Mouse (Mus musculus): ENCODE results near the gene Chaf1b. TPM values are rescaled to one million over a fixed set of nuclear protein-coding genes. Genes with fewer than 3 reads are reported as not detected.

Gene Chaf1b
- polyA plus RNA-seq, 1 experiment from 2014 or later = 70.3 TPM

- no peaks in the 10 kb centered on the region for H3K9me3 ChIP-seq (ENCODE audit: low read length)
- no peak overlapping the region for H3K27ac ChIP-seq (ENCODE audit: low read length)
- H3K27me3 ChIP-seq (ENCODE audit: insufficient read depth, low read length) = no peaks in the 10 kb centered on the region
- peaks cover 16% of the 10 kb centered on the region; the same call in 1 of the 2 replicates for H3K4me1 ChIP-seq (ENCODE audit: insufficient read depth, low read length)
- WGBS = 47% methylated on average over 5 of the region's 5 CpGs
- peaks cover 12% of the 10 kb centered on the region for H3K36me3 ChIP-seq (ENCODE audit: insufficient read depth, low read length)
- H3K9ac ChIP-seq (replicated peaks; ENCODE audit: low read length) = peak overlapping the region; percentile 75
- H3K4me2 ChIP-seq (replicated peaks; ENCODE audit: low read depth, low read length) = peak overlapping the region; percentile 93
- H3K4me3 ChIP-seq (ENCODE audit: low read length) = peak overlapping the region; percentile 83
- no peak for ATAC-seq (ENCODE audit: low FRiP score, low TSS enrichment)
Observed at GRCm38 (mm10) chr16:93884722-93885113, 1.0 kb downstream of the Chaf1b start.

GRCm38 (mm10) chr16:93888481-93888880, 4.8 kb downstream of the Chaf1b start:
- ATAC-seq (ENCODE audit: low FRiP score, low TSS enrichment) = no peak
- H3K36me3 ChIP-seq (ENCODE audit: insufficient read depth, low read length) = peaks cover 47% of the 10 kb centered on the region
- no peak overlapping the region for H3K4me2 ChIP-seq (replicated peaks; ENCODE audit: low read depth, low read length)
- whole genome bisulfite sequencing = 88% methylated on average over 6 of the region's 6 CpGs
- H3K4me3 ChIP-seq (ENCODE audit: low read length) = no peak overlapping the region
- no peaks in the 10 kb centered on the region for H3K27me3 ChIP-seq (ENCODE audit: insufficient read depth, low read length)
- peaks cover 16% of the 10 kb centered on the region; the same call in 1 of the 2 replicates for H3K4me1 ChIP-seq (ENCODE audit: insufficient read depth, low read length)
- no peak overlapping the region for H3K9ac ChIP-seq (replicated peaks; ENCODE audit: low read length)
- H3K9me3 ChIP-seq (ENCODE audit: low read length) = no peaks in the 10 kb centered on the region
- no peak overlapping the region for H3K27ac ChIP-seq (ENCODE audit: low read length)

- no peak for ATAC-seq (ENCODE audit: low FRiP score, low TSS enrichment)
- Histone ChIP-seq H3K9ac (replicated peaks; ENCODE audit: low read length) (no peak overlapping the region), H3K4me3 (ENCODE audit: low read length) (no peak overlapping the region), H3K36me3 (ENCODE audit: insufficient read depth, low read length) (peaks cover 51% of the 10 kb centered on the region), H3K4me1 (ENCODE audit: insufficient read depth, low read length) (0 out of 2 replicates have a peak, but pooled peaks cover 3% of the 10 kb centered on the region), H3K27me3 (ENCODE audit: insufficient read depth, low read length) (no peaks in the 10 kb centered on the region), H3K9me3 (ENCODE audit: low read length) (no peaks in the 10 kb centered on the region), H3K27ac (ENCODE audit: low read length) (no peak overlapping the region), H3K4me2 (replicated peaks; ENCODE audit: low read depth, low read length) (no peak overlapping the region)
- 81% methylated on average over 12 of the region's 12 CpGs for WGBS
Observed at GRCm38 (mm10) chr16:93890948-93891604, 7.4 kb downstream of the Chaf1b start.

- 91% methylated on average over 5 of the region's 5 CpGs for WGBS
- peaks cover 51% of the 10 kb centered on the region for H3K36me3 ChIP-seq (ENCODE audit: insufficient read depth, low read length)
- no peak overlapping the region for H3K27ac ChIP-seq (ENCODE audit: low read length)
Observed at GRCm38 (mm10) chr16:93893285-93893684, 9.6 kb downstream of the Chaf1b start.

GRCm38 (mm10) chr16:93903027-93903426, 19.3 kb downstream of the Chaf1b start:
- Histone ChIP-seq H3K4me1 (ENCODE audit: insufficient read depth, low read length) (peaks cover 7% of the 10 kb centered on the region; the same call in 1 of the 2 replicates), H3K27me3 (ENCODE audit: insufficient read depth, low read length) (no peaks in the 10 kb centered on the region), H3K9me3 (ENCODE audit: low read length) (no peaks in the 10 kb centered on the region), H3K36me3 (ENCODE audit: insufficient read depth, low read length) (peaks cover 24% of the 10 kb centered on the region), H3K27ac (ENCODE audit: low read length) (no peak overlapping the region), H3K4me3 (ENCODE audit: low read length) (no peak overlapping the region), H3K4me2 (replicated peaks; ENCODE audit: low read depth, low read length) (no peak overlapping the region), H3K9ac (replicated peaks; ENCODE audit: low read length) (no peak overlapping the region)
- WGBS = 75% methylated on average over 6 of the region's 6 CpGs
- ATAC-seq (ENCODE audit: low FRiP score, low TSS enrichment) = no peak

More at GRCm38 (mm10) chr16:93893285-93893684, 9.6 kb downstream of the Chaf1b start:
- Histone ChIP-seq H3K4me1 (ENCODE audit: insufficient read depth, low read length) (no peaks in the 10 kb centered on the region), H3K4me3 (ENCODE audit: low read length) (no peak overlapping the region), H3K4me2 (replicated peaks; ENCODE audit: low read depth, low read length) (no peak overlapping the region), H3K9ac (replicated peaks; ENCODE audit: low read length) (no peak overlapping the region), H3K27me3 (ENCODE audit: insufficient read depth, low read length) (no peaks in the 10 kb centered on the region), H3K9me3 (ENCODE audit: low read length) (no peaks in the 10 kb centered on the region)
- ATAC-seq (ENCODE audit: low FRiP score, low TSS enrichment) = no peak

GRCm38 (mm10) chr16:93906156-93907014, 22.7 kb downstream of the Chaf1b start:
- Histone ChIP-seq H3K27ac (ENCODE audit: low read length) (peak overlapping the region; percentile 87), H3K9me3 (ENCODE audit: low read length) (no peaks in the 10 kb centered on the region), H3K4me1 (ENCODE audit: insufficient read depth, low read length) (peaks cover 7% of the 10 kb centered on the region; the same call in 1 of the 2 replicates), H3K4me3 (ENCODE audit: low read length) (no peak overlapping the region), H3K27me3 (ENCODE audit: insufficient read depth, low read length) (no peaks in the 10 kb centered on the region), H3K9ac (replicated peaks; ENCODE audit: low read length) (peak overlapping the region; percentile 38), H3K36me3 (ENCODE audit: insufficient read depth, low read length) (peaks cover 23% of the 10 kb centered on the region), H3K4me2 (replicated peaks; ENCODE audit: low read depth, low read length) (no peak overlapping the region)
- 58% methylated on average over 11 of the region's 11 CpGs for WGBS
- ATAC-seq (ENCODE audit: low FRiP score, low TSS enrichment) = peak; percentile 80

- H3K36me3 ChIP-seq (ENCODE audit: insufficient read depth, low read length) = peaks cover 18% of the 10 kb centered on the region
- H3K27ac ChIP-seq (ENCODE audit: low read length) = peak overlapping the region; percentile 65; the same call in 1 of the 2 replicates
- 72% methylated on average over 5 of the region's 5 CpGs for WGBS
- no peaks in the 10 kb centered on the region for H3K27me3 ChIP-seq (ENCODE audit: insufficient read depth, low read length)
- H3K4me2 ChIP-seq (replicated peaks; ENCODE audit: low read depth, low read length) = no peak overlapping the region
- ATAC-seq (ENCODE audit: low FRiP score, low TSS enrichment) = no peak
- no peak overlapping the region for H3K9ac ChIP-seq (replicated peaks; ENCODE audit: low read length)
- H3K4me1 ChIP-seq (ENCODE audit: insufficient read depth, low read length) = peaks cover 16% of the 10 kb centered on the region
- no peaks in the 10 kb centered on the region for H3K9me3 ChIP-seq (ENCODE audit: low read length)
- no peak overlapping the region for H3K4me3 ChIP-seq (ENCODE audit: low read length)
Observed at GRCm38 (mm10) chr16:93907761-93908160, 24.1 kb downstream of the Chaf1b start.

GRCm38 (mm10) chr16:93908196-93908595, 24.5 kb downstream of the Chaf1b start:
- Histone ChIP-seq H3K27me3 (ENCODE audit: insufficient read depth, low read length) (no peaks in the 10 kb centered on the region), H3K27ac (ENCODE audit: low read length) (no peak overlapping the region), H3K9ac (replicated peaks; ENCODE audit: low read length) (no peak overlapping the region), H3K36me3 (ENCODE audit: insufficient read depth, low read length) (peaks cover 14% of the 10 kb centered on the region), H3K4me2 (replicated peaks; ENCODE audit: low read depth, low read length) (no peak overlapping the region), H3K9me3 (ENCODE audit: low read length) (no peaks in the 10 kb centered on the region), H3K4me1 (ENCODE audit: insufficient read depth, low read length) (peaks cover 18% of the 10 kb centered on the region), H3K4me3 (ENCODE audit: low read length) (no peak overlapping the region)
- WGBS = 93% methylated on average over 8 of the region's 8 CpGs
- no peak for ATAC-seq (ENCODE audit: low FRiP score, low TSS enrichment)

GRCm38 (mm10) chr16:93909936-93910335, 26.2 kb downstream of the Chaf1b start:
- Histone ChIP-seq H3K27ac (ENCODE audit: low read length) (no peak overlapping the region), H3K4me3 (ENCODE audit: low read length) (no peak overlapping the region), H3K36me3 (ENCODE audit: insufficient read depth, low read length) (peaks cover 4% of the 10 kb centered on the region), H3K9ac (replicated peaks; ENCODE audit: low read length) (no peak overlapping the region), H3K27me3 (ENCODE audit: insufficient read depth, low read length) (no peaks in the 10 kb centered on the region), H3K4me1 (ENCODE audit: insufficient read depth, low read length) (peaks cover 18% of the 10 kb centered on the region), H3K4me2 (replicated peaks; ENCODE audit: low read depth, low read length) (no peak overlapping the region), H3K9me3 (ENCODE audit: low read length) (no peaks in the 10 kb centered on the region)
- WGBS = 87% methylated on average over 3 of the region's 3 CpGs
- no peak for ATAC-seq (ENCODE audit: low FRiP score, low TSS enrichment)
